Mouse (Mus musculus) 3T3-L1 (cell line): Measurements from ENCODE around the gene Trim54.

Experiments
- DNase-seq: peaks from one replicate; pipeline ENCODE4 v3.0.0-alpha.2; 2015; ENCODE audit warnings: low read depth, low spot score

The Trim54 gene

GRCm38 (mm10) chr5:31116354-31116753, at the start of gene Trim54:
TSS of gene Trim54 (plus strand) at chr5:31116712.
- DNase-seq = no peak

DNA sequence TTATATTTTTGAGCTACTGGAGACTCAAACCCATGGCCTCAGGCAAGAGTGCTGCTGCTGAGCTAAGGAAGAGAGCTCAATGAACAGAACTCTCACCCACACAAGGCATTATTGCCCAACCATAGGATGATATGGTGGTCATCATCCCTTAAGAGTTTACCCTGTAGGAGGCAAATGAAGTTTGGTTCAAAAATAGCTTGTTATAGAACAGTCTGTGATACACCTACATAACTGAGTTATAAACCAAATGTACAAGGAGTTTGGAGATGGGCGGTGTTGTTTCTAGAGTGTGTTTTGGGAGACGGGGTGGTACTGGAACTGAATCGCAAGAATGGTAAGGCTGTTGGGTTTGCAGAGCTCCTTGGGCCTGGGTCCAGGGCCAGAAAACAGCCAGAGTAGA, 46.7 kb upstream of the Trim54 start:
- DNase-seq = no peak

GRCm38 (mm10) chr5:31071059-31071458, 45.5 kb upstream of the Trim54 start:
- DNase-seq = no peak

- no peak for DNase-seq
Measured at GRCm38 (mm10) chr5:31071821-31072220, 44.7 kb upstream of the Trim54 start.

DNA sequence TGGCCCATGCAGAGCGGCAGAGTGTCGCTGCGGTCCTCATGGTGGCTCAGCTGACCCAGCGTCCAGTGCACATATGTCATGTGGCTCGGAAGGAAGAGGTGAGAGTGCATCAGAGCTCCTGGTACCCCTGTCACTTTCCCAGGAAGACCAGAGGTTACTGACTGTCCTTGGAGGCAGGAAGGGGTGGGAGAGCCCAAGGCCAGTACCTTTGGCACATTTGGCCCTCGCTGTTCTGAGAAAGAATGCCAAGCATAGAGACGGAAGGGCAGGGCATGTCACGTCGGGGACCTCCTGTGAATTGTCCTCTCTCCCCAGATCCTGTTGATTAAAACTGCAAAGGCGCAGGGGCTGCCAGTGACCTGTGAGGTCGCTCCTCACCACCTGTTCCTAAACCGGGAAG, 43.3 kb upstream of the Trim54 start:
- no peak for DNase-seq

DNA sequence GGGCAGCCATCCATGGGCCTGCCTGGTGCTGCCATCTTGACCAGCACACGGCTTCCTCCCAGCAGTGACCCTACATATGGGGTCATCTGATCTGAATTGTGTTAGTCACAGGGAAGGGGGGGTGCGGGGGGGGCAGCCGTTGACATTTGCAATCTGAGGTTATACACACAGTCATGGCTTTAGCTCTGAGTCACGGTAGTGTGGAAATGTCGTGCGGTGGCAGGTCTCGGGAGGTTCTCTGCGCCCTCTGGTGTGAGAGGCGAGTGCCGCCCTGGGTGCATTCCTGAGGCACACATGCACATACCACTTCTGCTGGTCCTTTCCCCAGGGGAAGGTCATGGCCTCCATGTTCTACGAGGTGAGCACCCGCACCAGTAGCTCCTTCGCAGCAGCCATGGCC, 40.2 kb upstream of the Trim54 start:
- DNase-seq = peak; percentile 65

GRCm38 (mm10) chr5:31080059-31080794, 36.3 kb upstream of the Trim54 start:
- DNase-seq = no peak

GRCm38 (mm10) chr5:31080795-31081164, 35.7 kb upstream of the Trim54 start:
- DNase-seq = no peak

DNA sequence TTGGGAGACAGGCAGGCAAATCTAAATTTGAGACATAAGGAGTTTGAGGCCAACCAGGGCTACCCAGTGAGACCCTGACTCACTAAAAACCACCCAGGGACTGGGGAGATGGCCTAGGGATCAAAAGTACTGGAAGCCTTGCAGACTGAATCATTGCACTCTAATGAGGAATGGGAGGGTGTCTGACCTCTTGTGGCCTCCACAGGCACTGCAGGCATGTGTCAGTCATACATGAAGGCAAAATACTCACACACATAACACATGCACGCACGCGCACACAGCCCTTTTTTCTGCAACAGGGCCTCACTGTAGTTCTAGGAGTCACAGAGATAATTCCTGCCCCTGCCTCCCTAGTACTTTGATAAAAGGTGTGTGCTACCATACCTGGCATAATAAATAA, 35.1 kb upstream of the Trim54 start:
- DNase-seq = peak; percentile 80

DNA sequence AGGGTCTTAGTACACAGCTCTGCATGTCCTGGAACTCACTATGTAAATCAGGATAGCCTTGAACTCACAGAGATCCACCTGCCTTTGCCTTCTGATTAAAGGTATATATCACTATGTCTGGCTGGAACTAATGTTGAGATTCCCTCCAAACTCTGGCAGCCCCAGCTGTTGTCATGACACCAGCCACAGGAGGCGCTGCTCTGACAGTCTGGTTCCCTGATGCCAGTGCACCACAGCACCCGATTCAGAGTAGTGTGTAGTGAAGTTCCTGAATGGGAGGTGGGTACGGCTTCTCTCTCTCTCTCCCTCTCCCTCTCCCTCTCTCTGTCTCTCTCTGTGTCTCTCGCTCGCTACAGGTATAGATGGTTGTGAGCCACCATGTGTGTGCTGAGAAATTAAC, 34.2 kb upstream of the Trim54 start:
- DNase-seq = peak; percentile 68

- DNase-seq = no peak
Measured at GRCm38 (mm10) chr5:31082935-31083625, 33.4 kb upstream of the Trim54 start.

- no peak for DNase-seq
Measured at GRCm38 (mm10) chr5:31083949-31084348, 32.6 kb upstream of the Trim54 start.

GRCm38 (mm10) chr5:31086606-31087005, 29.9 kb upstream of the Trim54 start:
- peak; percentile 28 for DNase-seq

GRCm38 (mm10) chr5:31087131-31087530, 29.4 kb upstream of the Trim54 start:
- DNase-seq = peak; percentile 88

DNA sequence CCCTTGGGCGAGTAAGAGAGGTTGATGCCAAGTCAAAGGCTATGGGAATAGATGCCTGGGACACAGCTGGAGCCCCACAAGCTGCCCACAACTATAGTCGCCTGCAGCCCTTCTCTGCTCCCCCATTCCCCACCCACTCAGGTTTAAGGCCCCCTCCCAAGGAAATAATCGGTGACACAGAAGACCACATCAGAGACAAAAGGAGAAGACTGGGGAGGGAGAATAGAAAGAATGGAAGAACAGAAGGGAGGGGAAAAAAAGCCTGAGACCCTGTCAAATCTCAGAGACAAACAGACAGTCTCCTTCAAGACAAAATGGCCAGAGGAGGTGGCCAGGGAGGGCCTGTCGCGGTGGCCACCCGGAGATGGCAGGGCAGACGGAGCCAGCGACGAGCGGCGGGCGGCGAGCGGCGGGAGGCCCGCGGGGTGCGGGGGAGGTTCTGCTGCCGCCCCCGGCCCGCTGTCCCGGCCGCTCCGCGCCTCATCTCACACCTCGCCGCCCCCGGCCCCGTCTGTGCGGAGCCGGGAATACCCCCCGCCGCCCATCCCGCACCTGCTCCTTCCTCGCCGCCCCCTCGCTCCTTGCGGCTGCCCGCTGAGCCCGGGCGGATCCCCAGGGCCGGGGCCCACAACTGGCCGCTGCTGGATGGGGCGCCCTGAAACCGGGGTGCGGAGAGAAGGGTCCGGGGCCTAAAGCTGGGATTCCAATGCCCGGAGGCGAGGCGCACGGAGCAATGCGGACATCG, 24.1 kb upstream of the Trim54 start:
- no peak for DNase-seq

- no peak for DNase-seq
Measured at GRCm38 (mm10) chr5:31093151-31094041, 23.1 kb upstream of the Trim54 start.

DNA sequence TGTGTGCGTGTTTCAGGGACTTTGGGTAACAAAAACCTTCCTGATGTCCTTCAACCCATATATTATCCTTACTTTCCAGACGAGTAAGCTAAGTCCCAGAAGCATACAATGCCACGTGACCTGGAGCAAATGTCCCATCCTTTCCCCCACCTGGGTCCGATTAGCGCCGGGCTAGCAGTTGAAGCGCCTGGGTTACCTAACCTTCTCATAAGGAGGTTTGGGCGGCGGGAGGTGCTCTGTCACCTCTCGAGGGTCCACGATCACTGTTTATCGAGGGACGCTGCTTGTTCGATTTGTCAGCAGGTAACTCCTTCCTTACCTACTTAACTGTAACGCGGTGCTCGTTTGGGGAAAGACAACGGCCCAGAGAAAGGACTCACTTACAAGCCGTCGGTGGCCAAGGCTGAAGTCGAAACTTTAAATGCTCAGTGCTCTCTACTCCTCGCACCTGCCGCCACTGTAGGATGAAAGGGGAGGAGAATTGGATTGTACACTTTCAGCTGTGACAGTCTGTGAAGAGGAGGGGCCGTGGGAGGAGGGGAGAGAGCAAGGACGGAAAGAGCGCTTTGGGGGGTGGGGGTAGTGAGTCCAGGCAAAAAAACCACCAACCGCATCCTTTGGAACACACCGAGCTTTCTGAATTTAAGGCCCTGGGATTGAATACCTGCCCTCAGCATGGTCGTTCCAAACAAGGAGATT, 22.3 kb upstream of the Trim54 start:
- DNase-seq = no peak

DNA sequence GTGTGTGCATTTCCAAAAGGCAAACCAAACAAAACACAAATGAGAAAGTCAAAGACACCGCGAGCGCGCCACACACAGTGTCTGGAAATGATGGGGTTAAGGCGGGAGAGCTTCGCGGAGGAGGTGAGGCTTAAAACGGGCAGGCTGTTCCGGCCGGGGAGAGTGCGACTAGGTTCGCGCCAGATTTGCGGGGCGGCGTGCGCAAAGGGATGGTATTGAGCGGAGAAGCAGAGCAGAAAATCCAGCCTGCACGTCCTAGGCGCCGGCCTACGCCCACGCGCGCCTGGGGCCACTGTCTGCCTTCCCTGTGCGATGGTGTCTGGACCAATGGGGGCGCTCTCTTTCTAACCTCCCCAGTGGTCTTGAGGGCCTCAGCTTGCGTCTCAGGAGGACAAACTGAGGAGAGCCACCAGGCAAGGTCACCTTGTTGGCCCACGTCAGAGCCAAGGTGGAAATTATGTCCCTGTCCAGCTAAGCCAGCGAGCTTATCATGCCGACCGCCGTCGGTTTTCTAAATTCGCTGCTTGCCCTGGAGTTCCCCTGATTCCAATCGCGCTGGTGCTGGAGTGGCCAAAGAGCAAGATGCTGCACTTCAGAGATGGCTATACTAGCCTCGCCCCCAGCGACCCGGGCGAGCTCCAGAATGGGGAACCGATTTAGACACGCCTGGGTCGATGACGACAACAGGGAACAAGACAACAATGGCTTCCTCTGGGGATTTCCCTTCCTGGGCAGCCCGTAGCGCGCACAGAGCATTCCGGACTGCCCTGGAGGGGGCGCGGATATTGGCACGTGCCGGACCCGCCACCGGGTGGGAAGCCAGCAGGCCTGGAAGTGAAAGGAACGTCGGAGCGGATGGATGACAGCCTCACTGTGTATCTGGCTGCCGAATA, 21.5 kb upstream of the Trim54 start:
- no peak for DNase-seq

DNA sequence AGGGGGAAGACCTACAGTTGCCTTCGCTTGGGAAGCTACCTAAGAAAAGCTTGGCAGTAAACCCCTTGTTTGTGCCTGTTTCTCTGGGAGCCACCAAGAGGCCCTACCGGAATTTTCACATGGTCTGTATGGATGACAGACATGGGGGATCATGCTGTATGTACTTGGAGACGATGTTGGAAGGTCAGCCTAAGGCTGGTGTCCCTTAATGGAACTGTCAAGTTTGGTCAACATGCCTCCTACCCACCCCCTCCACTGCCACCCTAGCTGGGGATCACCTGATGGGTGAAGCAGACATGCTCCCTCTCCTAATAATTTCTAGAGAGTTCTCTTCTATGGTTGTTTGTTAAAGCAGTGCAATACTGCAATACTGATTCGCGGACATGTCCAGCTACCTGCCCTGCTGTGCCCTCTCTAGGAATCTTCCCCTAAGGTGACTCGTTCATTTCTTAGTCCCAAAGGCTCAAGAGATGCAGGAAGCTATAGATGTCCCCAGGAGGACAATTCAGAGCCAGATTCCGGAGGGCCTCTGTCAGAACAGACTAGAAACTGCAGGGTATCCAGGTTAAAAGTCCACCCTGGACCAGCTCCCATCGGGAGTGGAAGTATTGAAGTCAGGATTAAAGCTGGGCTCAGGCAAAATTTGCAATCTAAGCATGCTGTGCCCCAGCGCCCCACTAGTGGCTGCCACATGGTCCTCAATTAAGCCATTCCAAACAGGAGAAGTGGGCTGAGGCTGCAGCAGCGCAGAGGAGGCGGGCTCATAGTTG, 20.6 kb upstream of the Trim54 start:
- no peak for DNase-seq
